Mouse (Mus musculus): ENCODE measurements around the gene Commd1.

Commd1 gene

DNA sequence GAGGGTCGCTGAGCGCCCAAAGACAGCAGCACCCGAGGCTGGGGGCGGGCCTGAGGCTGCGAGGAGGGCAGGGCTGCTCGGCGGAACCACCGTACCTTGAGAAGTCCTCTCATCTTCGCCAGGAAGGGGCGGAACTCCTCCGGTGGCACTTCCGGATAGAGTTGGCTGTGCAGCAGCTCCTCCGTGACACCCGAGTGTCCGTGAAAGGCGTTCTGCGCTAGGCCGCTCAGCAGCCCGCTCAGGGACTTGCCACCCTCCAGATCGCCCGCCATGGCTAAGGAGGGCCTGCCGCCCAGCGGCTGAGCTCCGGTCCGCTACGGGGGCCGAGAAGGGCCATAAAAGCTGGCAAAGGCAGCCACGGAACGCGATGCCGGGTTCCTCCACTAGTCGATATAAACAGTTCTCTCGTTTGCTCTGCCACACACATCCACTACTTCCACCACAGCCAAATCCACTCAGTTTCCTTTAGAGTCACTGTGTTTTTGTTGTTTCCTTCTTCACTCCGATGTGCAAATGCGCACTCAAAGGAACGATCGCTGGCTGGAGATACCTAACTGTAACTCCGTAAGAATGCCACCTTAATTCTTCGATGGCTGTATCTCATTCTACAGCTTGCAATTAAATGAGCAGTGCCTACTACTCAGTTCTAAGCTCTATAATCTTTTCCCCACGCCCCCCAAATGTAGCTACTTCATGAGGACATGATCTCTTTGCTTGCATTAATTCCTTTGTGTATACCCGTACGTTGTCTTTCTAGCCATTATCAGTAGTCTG lies at the start of gene Commd1, which contains the start of gene Gm28048:
TSS of gene Commd1 (minus strand) at position 399 of the 774 bp plus-strand sequence.
TSS of gene Gm28048 (minus strand) at position 107 of the 774 bp plus-strand sequence.
- DNase-seq: peak; percentile 99

DNA sequence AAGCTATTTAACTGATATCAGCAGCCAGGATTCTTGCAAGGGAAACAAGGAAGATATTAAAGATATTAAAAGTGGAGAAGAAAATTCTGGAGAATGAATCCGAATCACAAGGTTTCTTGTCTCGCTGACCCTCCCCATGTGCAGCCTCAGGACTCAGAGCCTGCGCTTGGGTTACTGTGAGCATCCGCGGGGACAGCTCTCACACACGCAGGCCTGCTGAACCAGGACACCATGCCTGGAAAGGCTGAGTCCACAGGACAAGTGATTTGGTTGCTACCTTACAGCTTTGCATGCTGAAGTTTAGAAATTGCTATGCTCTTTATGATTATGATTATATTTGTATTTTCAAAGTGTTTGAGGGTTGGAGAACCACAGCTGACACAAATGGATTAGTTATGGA lies 47.2 kb upstream of the Commd1 start:
- no peak for DNase-seq

DNA sequence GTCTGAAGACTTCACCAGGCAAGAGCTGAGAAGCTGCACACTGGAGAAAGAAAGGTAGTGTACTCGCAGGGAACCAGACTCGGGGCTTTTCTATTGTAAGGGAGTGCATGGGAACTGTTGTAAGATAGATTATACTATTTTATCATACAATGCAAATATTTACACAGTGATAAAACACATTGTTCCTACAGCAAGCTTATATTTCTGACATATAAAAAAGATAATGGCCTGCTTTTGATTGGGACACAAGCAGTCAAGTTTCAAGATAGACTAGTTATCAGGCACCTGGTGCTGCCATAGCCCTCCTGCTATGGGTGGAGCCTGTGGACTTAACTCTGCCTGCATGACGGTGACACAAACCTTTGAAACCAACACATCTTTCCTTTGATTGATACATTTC lies 46.8 kb upstream of the Commd1 start:
- DNase-seq: no peak

DNA sequence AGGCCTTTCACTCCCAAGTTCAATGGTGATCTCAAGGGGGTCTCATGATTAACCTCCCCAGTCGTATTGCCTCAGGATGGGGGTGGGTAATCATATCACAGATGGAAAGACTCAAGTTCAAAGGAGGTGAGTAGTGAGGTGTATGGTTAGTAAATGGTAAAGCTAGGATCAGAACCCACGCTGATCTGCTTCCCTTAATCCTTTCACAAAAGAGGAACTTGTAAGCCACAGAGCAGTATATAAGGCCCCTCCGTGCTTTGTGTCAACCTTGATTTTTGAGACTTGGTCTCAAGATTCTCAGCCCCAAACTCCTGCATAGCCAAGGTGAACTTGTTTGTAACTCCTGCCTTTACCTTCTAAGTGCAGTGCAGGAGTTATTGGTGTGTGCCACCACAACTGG lies 42.0 kb upstream of the Commd1 start:
- no peak for DNase-seq

DNA sequence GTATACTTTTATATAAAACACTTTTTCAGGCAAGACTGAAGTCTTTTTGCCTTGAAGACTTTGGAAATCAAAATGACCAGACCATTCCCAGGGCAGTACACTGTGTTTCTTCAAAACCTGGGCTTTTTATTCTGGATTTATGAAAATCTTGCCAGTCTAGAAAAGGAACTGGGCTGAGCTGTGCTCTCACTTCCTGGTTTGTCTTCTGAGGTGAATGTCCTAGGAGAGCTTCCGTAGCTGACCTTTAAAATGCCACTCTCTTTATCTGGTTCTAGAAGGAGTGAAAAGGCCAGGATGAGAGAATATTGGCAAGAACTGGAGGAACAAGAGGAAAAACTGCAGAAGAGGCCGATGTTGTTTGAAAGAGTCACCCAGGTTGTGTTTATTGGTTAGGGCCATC lies 41.0 kb upstream of the Commd1 start:
- no peak for DNase-seq

DNA sequence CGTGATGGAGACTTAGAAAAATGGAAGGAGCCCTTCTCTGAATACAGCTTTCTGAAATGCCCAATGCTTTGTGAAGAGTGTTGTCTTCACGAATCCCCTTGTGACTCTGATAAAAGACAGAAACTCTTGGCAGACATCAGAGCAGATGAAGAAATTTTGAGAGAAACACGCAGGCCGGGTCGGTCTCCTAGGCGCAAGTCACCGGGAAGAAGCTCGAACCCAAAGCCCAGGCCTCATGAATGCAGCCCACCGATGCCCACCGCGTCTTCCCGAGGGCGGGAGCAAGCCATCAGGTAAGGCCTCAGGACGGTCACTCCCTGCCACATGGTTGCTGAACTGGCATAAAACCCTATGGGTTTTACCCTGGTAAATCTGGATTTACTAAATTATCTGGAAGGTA lies 38.7 kb upstream of the Commd1 start:
- no peak for DNase-seq

DNA sequence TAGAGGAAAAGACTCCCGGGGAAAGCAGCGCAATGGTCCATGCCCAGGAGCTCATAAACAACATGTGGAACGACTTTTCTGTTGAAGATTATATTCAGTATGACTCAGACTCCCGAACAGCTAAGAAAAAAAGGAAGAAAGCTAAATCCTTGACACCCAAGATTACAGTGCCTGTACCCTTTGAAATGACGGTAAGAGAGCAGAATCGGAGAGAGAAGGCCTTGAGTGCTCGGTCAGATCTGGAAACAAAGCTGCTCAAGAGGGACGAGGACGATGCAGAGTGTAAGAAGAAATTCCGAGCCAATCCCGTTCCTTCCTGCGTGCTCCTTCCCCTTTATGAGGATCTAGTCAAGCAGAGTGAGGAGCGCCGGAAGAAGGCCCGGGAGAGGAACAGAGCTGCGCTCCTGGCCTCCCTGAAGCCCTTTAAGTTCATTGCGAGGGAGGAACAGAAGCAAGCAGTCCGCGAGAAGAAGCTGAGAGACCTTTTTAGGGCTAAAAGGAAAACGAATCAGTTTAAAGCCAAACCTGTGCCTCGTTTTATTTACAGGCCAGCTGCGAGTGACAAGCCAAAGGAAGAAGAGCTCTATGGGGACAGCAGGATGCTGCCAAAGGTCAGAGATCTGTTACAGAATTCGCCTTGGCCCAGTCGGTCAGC lies 38.1 kb upstream of the Commd1 start:
- DNase-seq: peak in 1 of 2 experiments; percentile 13

DNA sequence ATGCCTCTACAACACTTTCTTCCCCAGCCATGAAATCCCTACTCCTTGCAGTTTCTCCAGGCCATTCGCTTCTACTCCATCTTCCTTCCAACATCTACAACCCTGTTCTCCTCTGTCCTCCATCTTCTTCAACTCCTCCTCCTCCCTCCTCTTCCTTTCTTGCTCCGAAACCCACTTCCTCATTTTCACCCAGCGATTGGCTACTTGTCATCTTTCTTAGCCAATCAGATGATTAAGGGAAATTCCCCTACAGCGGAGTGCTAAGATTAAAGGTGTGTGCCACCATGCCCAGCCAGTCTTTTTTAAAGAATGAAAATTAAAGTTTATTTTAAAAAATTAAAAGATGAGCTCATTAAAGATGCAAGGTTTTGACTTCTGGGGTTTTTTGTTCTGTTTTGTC lies 35.8 kb upstream of the Commd1 start:
- no peak for DNase-seq

DNA sequence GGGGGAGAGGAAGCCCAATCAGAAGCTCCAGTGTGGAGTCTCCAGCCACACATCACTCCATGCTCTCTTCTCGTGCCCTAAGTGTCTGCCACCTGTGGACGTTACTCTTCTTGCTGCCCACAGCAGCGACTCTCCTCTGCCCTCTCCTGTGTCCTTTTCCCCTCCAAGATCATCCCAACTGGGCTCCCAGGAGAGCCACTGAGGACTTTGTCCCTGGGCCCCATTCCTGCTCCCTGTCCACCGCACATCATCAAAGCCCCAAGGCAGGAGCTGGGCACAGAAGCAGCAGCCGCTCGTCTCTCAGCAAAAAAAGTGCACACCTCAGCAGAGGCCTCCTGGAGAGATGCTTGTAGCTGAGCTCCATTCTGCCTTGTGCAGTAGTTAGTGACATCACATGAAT lies 32.8 kb upstream of the Commd1 start:
- DNase-seq: no peak

DNA sequence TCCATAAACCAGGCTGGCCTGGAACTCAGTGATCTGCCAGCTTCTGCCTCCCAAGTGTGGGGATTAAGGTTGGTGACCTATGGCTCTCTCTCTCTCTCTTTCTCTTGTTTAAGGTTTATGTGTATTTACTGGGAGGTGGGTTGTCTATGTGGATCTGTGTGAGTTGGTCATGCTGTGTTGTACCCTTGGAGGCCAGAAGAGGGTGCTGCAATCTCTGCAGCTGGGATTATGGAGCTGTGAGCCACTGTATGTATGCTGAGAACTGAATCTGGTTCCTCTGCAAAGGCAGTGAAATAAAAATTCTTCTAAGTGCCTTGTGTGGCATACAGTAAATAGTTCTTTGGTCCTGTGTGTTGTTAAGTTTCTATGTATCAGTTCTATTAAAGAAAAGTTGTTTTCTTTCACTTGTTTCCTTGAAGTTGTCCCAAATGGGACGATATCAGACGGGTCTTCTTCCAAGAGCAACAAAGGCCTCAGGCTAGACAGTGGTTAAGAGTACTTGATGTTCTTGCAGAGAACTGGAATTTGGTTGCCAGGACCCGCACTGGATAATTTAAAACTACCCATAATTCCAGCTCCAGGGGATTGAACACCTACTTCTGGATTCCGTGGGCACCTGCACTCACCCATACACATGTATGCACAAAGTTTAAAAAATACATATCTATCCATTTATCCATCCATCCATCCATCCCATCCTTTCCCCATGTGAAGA lies 31.6 kb upstream of the Commd1 start:
- no peak for DNase-seq

DNA sequence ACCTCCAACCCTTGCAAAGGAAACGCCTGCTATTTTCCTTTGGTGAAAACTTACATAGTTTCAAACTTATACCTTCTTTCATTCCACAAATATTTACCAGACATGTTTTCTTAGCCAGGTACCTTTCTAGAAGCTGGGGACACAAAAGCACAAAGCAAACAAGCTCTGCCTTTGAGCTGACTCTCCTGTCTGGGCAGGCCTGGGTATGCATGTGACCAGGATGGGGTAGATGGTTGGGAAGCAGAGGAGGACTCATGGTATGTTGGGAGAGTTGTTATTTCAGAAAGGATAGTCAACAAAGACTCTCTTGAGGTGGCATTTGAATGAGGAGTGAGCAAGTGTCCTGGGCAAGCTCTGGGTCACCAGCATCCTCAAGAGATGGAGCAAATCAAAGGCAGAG lies 30.9 kb upstream of the Commd1 start:
- no peak for DNase-seq

DNA sequence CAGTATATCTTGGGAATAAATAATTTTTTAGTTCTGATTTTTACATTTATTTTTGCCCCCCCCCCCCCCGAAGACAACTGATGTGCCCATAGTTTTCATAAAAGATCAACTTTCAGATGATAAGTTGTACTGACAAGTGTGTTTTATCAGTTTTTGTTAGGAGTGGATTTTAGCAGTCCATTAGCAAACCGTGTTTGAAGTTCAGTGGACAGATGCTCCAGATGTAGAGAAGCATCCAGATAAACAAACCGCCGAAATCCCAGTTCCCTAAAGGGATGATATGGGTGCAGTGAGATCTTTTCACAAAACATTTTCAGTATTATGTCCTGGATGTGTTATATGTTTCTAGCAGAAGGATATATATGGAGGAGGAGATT lies 26.6 kb upstream of the Commd1 start:
- no peak for DNase-seq

DNA sequence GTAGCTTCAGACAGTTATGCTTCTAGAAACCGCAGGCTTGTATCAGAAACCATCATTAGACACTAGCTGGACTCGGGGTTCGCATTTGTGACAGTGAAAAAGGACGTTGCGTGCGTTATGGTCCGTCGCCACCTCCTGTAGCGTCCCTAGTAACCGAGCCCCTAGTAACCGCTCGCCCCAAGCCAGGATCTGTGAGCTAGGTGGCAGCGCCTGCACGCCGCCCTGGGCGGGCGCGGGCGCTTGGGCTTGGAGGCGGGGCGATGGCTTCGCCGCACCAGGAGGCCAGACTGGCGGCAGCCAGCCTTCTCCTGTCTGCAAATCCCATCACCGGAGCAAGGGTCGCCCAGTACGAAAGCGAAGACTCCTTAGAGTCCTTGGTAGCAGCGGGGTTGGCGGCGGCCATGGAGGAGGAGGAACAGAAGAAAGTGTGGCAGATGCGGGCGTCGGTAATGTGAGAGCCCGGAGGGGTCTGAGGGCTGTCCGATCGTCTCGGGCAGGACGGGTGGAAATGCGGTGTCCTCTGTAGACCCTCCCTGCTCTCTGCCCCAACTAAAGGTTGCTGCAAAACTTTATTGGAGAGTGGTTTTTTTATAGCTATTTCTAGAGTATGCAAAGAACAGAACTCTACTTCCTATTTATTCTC lies 26.1 kb upstream of the Commd1 start:
- peak; percentile 82 to 91 for DNase-seq

DNA sequence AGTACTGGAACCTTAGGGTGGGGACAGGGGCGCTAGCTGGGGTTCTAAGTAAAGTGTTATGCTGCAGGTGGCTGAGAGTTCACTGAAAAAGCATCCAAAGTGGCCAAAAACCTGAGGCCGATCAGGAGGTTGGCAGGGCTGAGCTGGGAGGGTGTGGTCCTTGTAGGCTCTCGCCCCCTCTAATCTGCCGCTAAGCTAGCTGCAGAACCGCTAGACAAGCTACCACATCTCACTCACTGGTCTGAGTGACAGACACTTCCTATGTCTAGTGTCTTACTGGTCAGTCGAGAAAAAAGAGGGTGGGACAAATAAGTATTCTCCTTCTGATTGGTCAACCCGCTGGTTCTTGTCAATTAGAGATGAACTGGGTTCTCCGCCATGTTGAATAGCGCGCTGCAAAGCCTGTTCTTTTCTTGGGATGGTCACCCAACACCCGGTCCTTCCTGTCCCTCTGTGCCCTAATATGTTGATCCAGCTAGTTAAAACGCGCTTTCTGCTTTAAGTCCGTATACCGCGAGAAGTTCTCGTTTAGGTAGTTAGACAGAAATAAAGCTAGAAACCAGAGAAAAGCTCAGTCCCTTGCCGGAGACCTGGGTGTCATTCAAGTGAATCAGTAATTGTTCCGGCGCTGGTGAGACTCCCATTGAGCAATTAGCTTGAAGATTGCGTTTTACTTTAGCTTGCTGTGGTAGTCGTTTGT lies 25.4 kb upstream of the Commd1 start, which contains the start of gene Fam161a:
TSS of gene Fam161a (plus strand) at position 51 of the 700 bp plus-strand sequence.
- peak; percentile 66 to 81 for DNase-seq

DNA sequence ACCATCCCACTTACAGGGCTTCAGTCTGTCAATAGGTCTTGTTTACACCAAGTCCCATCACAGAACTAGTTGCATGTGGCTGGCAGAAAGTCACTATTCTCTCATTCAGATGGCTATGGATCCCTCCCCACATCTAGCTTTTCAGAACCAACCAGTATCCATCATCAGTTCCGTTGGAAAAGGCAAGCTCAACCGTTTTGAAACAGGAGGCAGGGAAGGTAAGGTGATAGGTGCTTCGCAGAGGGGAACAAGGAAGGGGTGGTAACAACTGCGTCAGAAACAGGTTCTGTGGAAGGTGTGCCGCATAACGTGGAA lies 24.9 kb upstream of the Commd1 start:
- no peak for DNase-seq

DNA sequence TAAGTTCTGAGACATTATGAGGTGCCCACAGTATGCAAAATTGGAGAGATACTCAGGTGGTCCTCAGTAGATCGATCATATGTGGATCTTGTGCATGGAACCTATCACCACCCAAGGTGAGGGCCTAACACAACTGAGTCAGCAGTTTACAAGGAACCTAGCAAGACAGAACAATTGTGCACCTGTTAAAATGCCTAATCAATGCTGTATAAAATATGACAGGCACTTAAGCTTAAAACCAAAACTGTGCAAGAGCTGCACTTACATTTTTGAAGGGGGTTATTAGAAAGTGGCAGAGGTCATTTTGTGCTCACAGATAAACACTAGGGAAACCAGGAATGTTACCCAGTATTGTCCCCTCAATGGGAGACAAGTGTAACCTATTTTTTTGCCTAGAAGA lies 23.1 kb upstream of the Commd1 start:
- no peak for DNase-seq

DNA sequence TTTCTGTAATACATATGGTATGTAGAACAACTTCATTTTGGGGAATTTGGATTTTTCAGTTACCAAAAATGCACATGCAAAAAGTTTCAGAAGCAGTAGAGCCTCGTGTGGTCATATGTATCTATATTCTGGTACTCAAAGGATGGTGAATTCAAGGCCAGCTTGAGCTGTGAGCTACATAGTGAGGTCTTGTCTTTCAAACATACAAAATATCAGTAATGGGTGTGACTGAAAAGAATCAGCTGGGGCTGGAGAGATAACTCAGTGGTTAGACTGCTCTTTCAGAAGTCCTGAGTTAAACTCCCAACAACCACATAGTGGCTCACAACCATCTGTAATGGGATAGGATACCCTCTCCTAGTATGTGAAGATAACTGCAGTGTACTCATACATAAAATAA lies 16.1 kb upstream of the Commd1 start:
- DNase-seq: no peak

DNA sequence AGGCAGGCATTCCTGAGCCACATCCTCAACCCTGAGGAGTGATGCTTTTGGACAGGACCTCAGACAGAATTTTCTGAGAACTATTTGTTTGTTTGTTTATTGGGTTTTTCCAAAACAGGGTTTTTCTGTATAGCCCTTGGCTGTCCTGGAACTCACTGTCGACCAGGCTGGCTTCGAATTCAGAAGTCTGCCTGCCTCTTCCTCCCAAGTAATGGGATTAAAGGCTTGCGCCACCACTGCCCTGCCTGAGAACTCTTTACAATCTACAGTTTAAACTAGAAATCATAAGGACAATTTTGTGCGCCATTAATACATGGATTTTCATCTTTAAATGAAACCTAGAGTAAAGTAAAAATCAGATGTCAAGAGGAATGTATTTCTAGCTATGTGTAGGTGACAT lies 13.3 kb upstream of the Commd1 start:
- no peak for DNase-seq

DNA sequence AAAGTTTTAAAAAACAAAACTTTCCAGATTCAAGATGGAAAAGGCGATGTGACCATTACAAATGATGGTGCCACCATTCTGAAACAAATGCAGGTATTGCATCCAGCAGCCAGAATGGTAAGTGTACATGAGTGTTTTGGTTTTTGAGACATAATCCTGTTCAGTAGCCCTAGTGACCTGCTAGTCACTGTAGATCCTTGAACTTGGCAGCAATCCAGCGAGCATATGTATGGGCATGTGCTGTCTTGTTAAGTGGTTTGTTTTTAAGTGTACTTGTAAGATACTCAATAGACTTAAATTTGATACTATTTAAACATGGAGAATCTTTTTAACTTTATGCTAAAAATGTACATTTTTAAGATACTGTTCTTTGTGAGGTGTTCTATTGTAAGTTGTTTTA lies 12.1 kb upstream of the Commd1 start:
- no peak for DNase-seq

DNA sequence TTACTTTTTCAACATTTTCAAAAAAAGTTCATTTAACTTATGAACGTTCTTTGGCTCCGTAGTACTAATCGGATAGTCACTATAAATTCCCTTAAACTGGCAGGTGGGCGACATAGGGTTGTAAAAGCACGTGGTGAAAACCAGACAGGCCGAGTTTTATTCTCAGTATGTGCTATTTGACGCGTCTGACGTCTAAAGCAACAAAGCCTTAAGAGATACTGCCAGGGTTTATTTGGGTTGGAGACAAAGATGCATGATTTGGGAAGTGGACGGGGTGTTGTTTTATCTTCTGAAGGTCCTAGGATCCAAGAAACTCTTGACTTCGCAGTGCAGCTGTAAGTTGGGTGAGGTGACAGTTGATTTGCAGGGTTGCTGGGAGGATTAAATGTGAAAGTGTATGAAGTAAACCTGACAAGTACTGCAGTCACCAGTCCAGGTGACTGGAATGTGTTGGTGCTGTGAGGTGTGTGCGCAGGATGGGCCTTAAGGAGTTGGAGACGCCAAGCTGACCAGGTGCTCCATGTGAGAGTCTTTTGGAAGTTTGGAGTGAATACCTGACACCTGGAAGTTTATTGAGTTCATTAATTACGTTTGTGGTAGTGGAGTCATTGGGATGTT lies 9.1 kb upstream of the Commd1 start:
- no peak for DNase-seq

DNA sequence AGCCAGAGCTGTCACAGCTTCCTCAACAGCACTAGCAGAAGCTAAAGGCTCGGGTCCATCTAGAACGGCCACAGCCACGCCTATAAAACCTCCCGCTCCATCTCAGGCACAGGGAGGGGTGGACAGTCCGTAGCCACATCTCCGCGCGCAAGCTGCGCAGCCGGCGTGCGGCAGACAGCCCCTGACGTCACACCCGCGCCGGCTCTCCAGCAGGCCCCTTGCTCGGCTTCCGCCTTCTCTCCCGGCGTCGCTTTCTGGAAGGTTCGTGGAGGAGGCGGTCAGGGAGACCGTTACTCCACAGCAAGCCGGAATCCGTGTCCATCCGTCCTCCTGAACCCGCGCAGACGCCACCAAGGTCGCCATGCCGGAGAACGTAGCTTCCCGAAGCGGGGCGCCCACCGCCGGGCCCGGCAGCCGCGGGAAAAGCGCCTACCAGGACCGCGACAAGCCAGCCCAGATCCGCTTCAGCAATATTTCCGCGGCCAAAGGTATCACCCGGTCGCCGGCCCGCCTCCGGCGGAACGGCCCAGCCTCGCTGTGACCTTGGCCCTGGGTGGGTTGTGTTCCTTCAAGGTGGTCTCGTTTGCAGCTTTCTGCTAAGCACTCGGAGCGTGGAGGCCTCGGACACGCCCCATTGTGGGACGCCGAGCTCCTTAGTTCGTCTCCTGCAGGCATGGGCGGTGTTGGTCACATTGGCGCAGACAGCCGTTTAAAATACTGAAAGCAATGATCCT lies 8.4 kb upstream of the Commd1 start, which contains the start of gene Cct4:
TSS of gene Cct4 (plus strand) at position 127 of the 734 bp plus-strand sequence.
- DNase-seq: peak; percentile 96 to 97

DNA sequence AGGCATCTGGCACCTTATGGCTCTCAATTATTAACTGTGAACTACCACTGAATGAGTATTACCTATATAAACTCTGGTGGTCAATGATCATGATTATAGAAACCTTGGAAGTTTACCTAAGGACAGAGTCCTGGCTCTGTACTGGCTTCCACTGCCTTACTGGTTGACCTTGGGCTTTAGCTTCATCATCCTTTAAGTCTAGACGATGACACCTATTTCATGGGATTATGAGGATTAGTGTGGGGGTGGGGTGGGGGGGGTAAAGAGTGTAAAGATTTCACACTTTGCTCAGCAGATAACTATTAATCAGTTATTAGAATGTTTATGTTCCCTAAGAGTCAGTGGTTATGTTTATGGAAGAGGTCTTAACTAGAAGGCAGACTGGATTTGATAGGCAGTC lies 7.6 kb upstream of the Commd1 start:
- no peak for DNase-seq

All from kidney, postnatal 4 days (tissue).